Mouse (Mus musculus): Measurements from ENCODE around the gene Sprr2f. TPM values are rescaled to one million over a fixed set of nuclear protein-coding genes. Genes with fewer than 3 reads are reported as not detected.

Sprr2f gene
- not detected for total RNA-seq (2021)
- long read RNA-seq, experiment 1, result 0 reads
- long read RNA-seq, experiment 2, result 0 reads

- no peak for DNase-seq (ENCODE audit: low spot score in 2 of 2)
Observed at GRCm38 (mm10) chr3:92364887-92365286, at the start of gene Sprr2f. Sprr2f (plus strand) TSS chr3:92365187.

GRCm38 (mm10) chr3:92316320-92316719 lies 48.7 kb upstream of the Sprr2f start, which contains the start of gene Sprr2b:
Sprr2b (plus strand) TSS chr3:92316620.
- no peak for DNase-seq (ENCODE audit: low spot score in 2 of 2)

- DNase-seq (ENCODE audit: low spot score in 2 of 2), result no peak
Observed at GRCm38 (mm10) chr3:92317384-92317783, 47.6 kb upstream of the Sprr2f start.

GRCm38 (mm10) chr3:92336278-92336677 lies 28.7 kb upstream of the Sprr2f start:
- no peak for DNase-seq (ENCODE audit: low spot score in 2 of 2)

GRCm38 (mm10) chr3:92338840-92339239 lies 26.1 kb upstream of the Sprr2f start, which contains the start of gene Sprr2d:
Sprr2d (plus strand) TSS chr3:92339140.
- DNase-seq (ENCODE audit: low spot score in 2 of 2), result no peak

- DNase-seq (ENCODE audit: low spot score in 2 of 2), result no peak
Observed at GRCm38 (mm10) chr3:92351843-92352242, 13.1 kb upstream of the Sprr2f start, which contains the start of gene Sprr2e. Sprr2e (plus strand) TSS chr3:92352143.

GRCm38 (mm10) chr3:92361619-92362018 lies 3.4 kb upstream of the Sprr2f start:
- no peak for DNase-seq (ENCODE audit: low spot score in 2 of 2)

- no peak for DNase-seq (ENCODE audit: low spot score in 2 of 2)
Observed at GRCm38 (mm10) chr3:92373613-92374012, 8.6 kb downstream of the Sprr2f start.

GRCm38 (mm10) chr3:92385385-92385784 lies 20.4 kb downstream of the Sprr2f start, which contains the start of gene Sprr2h:
Sprr2h (plus strand) TSS chr3:92385685.
- DNase-seq (ENCODE audit: low spot score in 2 of 2), result no peak

- no peak for DNase-seq (ENCODE audit: low spot score in 2 of 2)
Observed at GRCm38 (mm10) chr3:92394301-92394700, 29.3 kb downstream of the Sprr2f start.

GRCm38 (mm10) chr3:92407691-92408090 lies 42.7 kb downstream of the Sprr2f start, which contains the start of gene Sprr2i:
Sprr2i (plus strand) TSS chr3:92407991.
- DNase-seq (ENCODE audit: low spot score in 2 of 2), result no peak

Other genes with a start within 250 kb of the Sprr2f start
- gene Prr9, start 241.2 kb upstream of the Sprr2f start, total RNA-seq (2021), result not detected
- not detected for gene Lelp1, start 222.4 kb upstream of the Sprr2f start, total RNA-seq (2021)
- not detected for gene Sprr2a1, start 149.4 kb upstream of the Sprr2f start, total RNA-seq (2021)
- gene Sprr2a2, start 149.3 kb upstream of the Sprr2f start, total RNA-seq (2021), result not detected
- gene Sprr2a3, start 79.8 kb upstream of the Sprr2f start, total RNA-seq (2021), result not detected
- not detected for gene Sprr2b, start 48.6 kb upstream of the Sprr2f start, total RNA-seq (2021)
- gene Sprr2d, start 26.0 kb upstream of the Sprr2f start, total RNA-seq (2021), result not detected
- not detected for gene Sprr2e, start 13.0 kb upstream of the Sprr2f start, total RNA-seq (2021)
- not detected for gene Sprr2h, start 20.5 kb downstream of the Sprr2f start, total RNA-seq (2021)
- not detected for gene Sprr2i, start 42.8 kb downstream of the Sprr2f start, total RNA-seq (2021)
- not detected for gene Sprr2j-ps, start 52.9 kb downstream of the Sprr2f start, total RNA-seq (2021)
- gene Gm9774, start 64.2 kb downstream of the Sprr2f start, total RNA-seq (2021), result 10 to 100 TPM in 1 of 2 experiments, 1 to 10 TPM in 1; 9.3 to 12.2 TPM
- gene Sprr2k, start 67.4 kb downstream of the Sprr2f start, total RNA-seq (2021), result not detected
- not detected for gene Sprr1b, start 73.6 kb downstream of the Sprr2f start, total RNA-seq (2021)
- not detected for gene Sprr3, start 93.5 kb downstream of the Sprr2f start, total RNA-seq (2021)
- gene Sprr1a, start 120.7 kb downstream of the Sprr2f start, total RNA-seq (2021), result under 1 TPM; 0.39 to 0.68 TPM
- not detected for gene Sprr4, start 135.3 kb downstream of the Sprr2f start, total RNA-seq (2021)
- not detected for gene 2310046K23Rik, start 169.3 kb downstream of the Sprr2f start, total RNA-seq (2021)
- not detected for gene Ivl, start 208.5 kb downstream of the Sprr2f start, total RNA-seq (2021)
- not detected for gene Smcp, start 223.8 kb downstream of the Sprr2f start, total RNA-seq (2021)
- not detected for gene 2210017I01Rik, start 242.3 kb downstream of the Sprr2f start, total RNA-seq (2021)